7 mouse cellular contexts compared by ENCODE assay signal in genomic region chr15:79261095-79261725, GRCm38 (mm10). TPM values are rescaled to one million over a fixed set of nuclear protein-coding genes. Genes with fewer than 3 reads are reported as not detected.
DNase-seq lines count a peak whose midpoint lies in the region; ATAC-seq lines count a peak whose summit lies in the region.

No protein-coding gene starts in this region.

- no peaks in the 10 kb centered on the region for H3K36me3 ChIP-seq in embryonic facial prominence, embryonic 10.5 days (replicated peaks)
- H3K36me3 ChIP-seq in heart, embryonic 14.5 days (ENCODE audit: control insufficient read depth, insufficient read depth, low read length) = no peaks in the 10 kb centered on the region
- H3K36me3 ChIP-seq in midbrain, embryonic 15.5 days (replicated peaks) = no peaks in the 10 kb centered on the region

- H3K27me3 ChIP-seq in embryonic facial prominence, embryonic 10.5 days (replicated peaks; ENCODE audit: low read depth, poor library complexity, severe bottlenecking) = peaks cover 81% of the 10 kb centered on the region
- H3K27me3 ChIP-seq in heart, embryonic 14.5 days (ENCODE audit: control insufficient read depth, insufficient read depth, low read length) = peaks cover 37% of the 10 kb centered on the region
- peaks cover 50% of the 10 kb centered on the region for H3K27me3 ChIP-seq in midbrain, embryonic 15.5 days (replicated peaks)

- DNase-seq in ovary, postnatal 36 days (ENCODE audit: low spot score) = peak; percentile 50
- no peak for DNase-seq in ovary, adult 18-20 months (ENCODE audit: low spot score)
- peak; percentile 70 for DNase-seq in embryonic facial prominence, embryonic 10.5 days (ENCODE audit: low spot score)
- peak; percentile 55 to 68 for DNase-seq in kidney, postnatal 4 days
- no peak for DNase-seq in T-cell, adult 2 months (ENCODE audit: low spot score)

- peaks cover 43% of the 10 kb centered on the region for H3K4me1 ChIP-seq in embryonic facial prominence, embryonic 10.5 days
- H3K4me1 ChIP-seq in heart, embryonic 14.5 days (ENCODE audit: control insufficient read depth in 2 of 2, insufficient read depth in 2 of 2, low read length in 2 of 2) = peaks cover 8% of the 10 kb centered on the region in 2 experiments; a peak in 3 of 4 replicates
- peaks cover 18% of the 10 kb centered on the region for H3K4me1 ChIP-seq in midbrain, embryonic 15.5 days

- peak; percentile 52 for ATAC-seq in heart, embryonic 14.5 days (ENCODE audit: insufficient number of reproducible peaks, insufficient read depth, low FRiP score, low read depth)
- ATAC-seq in midbrain, embryonic 15.5 days (replicated peaks) = peak; percentile 65

- H3K4me3 ChIP-seq in embryonic facial prominence, embryonic 10.5 days = peak overlapping the region; percentile 76
- peak overlapping the region; percentile 62 to 78 for H3K4me3 ChIP-seq in heart, embryonic 14.5 days (ENCODE audit: control insufficient read depth in 1 of 2, insufficient read depth in 1 of 2, low read depth in 1 of 2, low read length in 2 of 2)
- H3K4me3 ChIP-seq in midbrain, embryonic 15.5 days = peak overlapping the region; percentile 59

- 1% methylated on average over 62 of the region's 62 CpGs for WGBS in embryonic facial prominence, embryonic 10.5 days
- under 1% methylated on average over 40 of the region's 62 CpGs for WGBS in heart, embryonic 14.5 days
- 1% methylated on average over 33 of the region's 62 CpGs for WGBS in midbrain, embryonic 15.5 days

- no peaks in the 10 kb centered on the region for H3K9me3 ChIP-seq in embryonic facial prominence, embryonic 10.5 days
- H3K9me3 ChIP-seq in heart, embryonic 14.5 days (ENCODE audit: control insufficient read depth, low read length) = no peaks in the 10 kb centered on the region
- no peaks in the 10 kb centered on the region for H3K9me3 ChIP-seq in midbrain, embryonic 15.5 days

- H3K4me2 ChIP-seq in heart, embryonic 14.5 days (ENCODE audit: low read length) = peak overlapping the region; percentile 98
- H3K4me2 ChIP-seq in midbrain, embryonic 15.5 days = peak overlapping the region; percentile 98

- H3K27ac ChIP-seq in embryonic facial prominence, embryonic 10.5 days (replicated peaks) = peak overlapping the region; percentile 82
- peak overlapping the region in 1 of 2 experiments; percentile 51; a peak in 2 of 4 replicates for H3K27ac ChIP-seq in heart, embryonic 14.5 days (replicated peaks in 1 of 2; ENCODE audit: control insufficient read depth in 1 of 2, insufficient read depth in 1 of 2, low read depth in 2 of 2, low read length in 2 of 2)
- no peak overlapping the region for H3K27ac ChIP-seq in midbrain, embryonic 15.5 days

- peak overlapping the region; percentile 78 for H3K9ac ChIP-seq in heart, embryonic 14.5 days (ENCODE audit: low read length)
- peak overlapping the region; percentile 61 for H3K9ac ChIP-seq in midbrain, embryonic 15.5 days

RNA-seq across cellular contexts. Expression of gene Slc16a8, which starts 6.6 kb away (rescaled TPM):
- 0.16 and 0.34 TPM in 2 replicates for polyA plus RNA-seq in embryonic facial prominence, embryonic 10.5 days (2016; fragmentation: Nextera tagmentation; extraction: Ambion mirVana)
- 0.28 and 0.75 TPM in 2 replicates for polyA plus RNA-seq in heart, embryonic 14.5 days (2014; fragmentation: Nextera tagmentation; extraction: Ambion mirVana)
- polyA plus RNA-seq in midbrain, embryonic 15.5 days (2015; fragmentation: Nextera tagmentation; extraction: Ambion mirVana) = 0.47 and 0.54 TPM in 2 replicates

RNA-seq across cellular contexts. Expression of gene Baiap2l2, which starts 24.1 kb away (rescaled TPM):
- 2.5 and 6.0 TPM in 2 replicates for polyA plus RNA-seq in embryonic facial prominence, embryonic 10.5 days (2016; fragmentation: Nextera tagmentation; extraction: Ambion mirVana)
- polyA plus RNA-seq in heart, embryonic 14.5 days (2014; fragmentation: Nextera tagmentation; extraction: Ambion mirVana) = 9.1 and 13.9 TPM in 2 replicates
- 2.6 and 3.1 TPM in 2 replicates for polyA plus RNA-seq in midbrain, embryonic 15.5 days (2015; fragmentation: Nextera tagmentation; extraction: Ambion mirVana)

RNA-seq across cellular contexts. Expression of gene Gm49486, which starts 32.0 kb away (rescaled TPM):
- polyA plus RNA-seq in embryonic facial prominence, embryonic 10.5 days (2016; fragmentation: Nextera tagmentation; extraction: Ambion mirVana) = 0.29 and 0.35 TPM in 2 replicates
- polyA plus RNA-seq in heart, embryonic 14.5 days (2014; fragmentation: Nextera tagmentation; extraction: Ambion mirVana) = 0.63 and 0.84 TPM in 2 replicates
- 0.78 and 1.6 TPM in 2 replicates for polyA plus RNA-seq in midbrain, embryonic 15.5 days (2015; fragmentation: Nextera tagmentation; extraction: Ambion mirVana)

RNA-seq across cellular contexts. Expression of gene Pick1, which starts 32.2 kb away (rescaled TPM):
- polyA plus RNA-seq in embryonic facial prominence, embryonic 10.5 days (2016; fragmentation: Nextera tagmentation; extraction: Ambion mirVana) = 45.6 and 50.1 TPM in 2 replicates
- polyA plus RNA-seq in heart, embryonic 14.5 days (2014; fragmentation: Nextera tagmentation; extraction: Ambion mirVana) = 19.2 and 24.5 TPM in 2 replicates
- 105 and 108 TPM in 2 replicates for polyA plus RNA-seq in midbrain, embryonic 15.5 days (2015; fragmentation: Nextera tagmentation; extraction: Ambion mirVana)

Comparison
In these comparisons a context has a peak if more than half of its experiments do, and no peak if none do; other contexts are left out.
1. DNase-seq: peak in ovary, postnatal 36 days (single experiment), embryonic facial prominence, embryonic 10.5 days (single experiment) and kidney, postnatal 4 days (2 of 2); none in ovary, adult 18-20 months (single experiment) and T-cell, adult 2 months (single experiment).
2. Peak in every context shown above with its lines, with median percentiles within 50 percentile points of each other: H3K4me3 ChIP-seq.